Mouse (Mus musculus): ENCODE data around the gene Rbpj. TPM values are rescaled to one million over a fixed set of nuclear protein-coding genes. Genes with fewer than 3 reads are reported as not detected.

The Rbpj gene
- polyA plus RNA-seq, 1 experiment from 2014 or later: 12.3 TPM

GRCm38 (mm10) chr5:53656596-53656995 is 190.6 kb downstream of the Rbpj start:
- Histone ChIP-seq H3K36me3 (ENCODE audit: control insufficient read depth, insufficient read depth, low read length) (0 out of 2 replicates have a peak, but pooled peaks cover 8% of the 10 kb centered on the region), H3K9me3 (ENCODE audit: control insufficient read depth, low read length) (no peaks in the 10 kb centered on the region), H3K27ac (replicated peaks) (no peak overlapping the region), H3K4me1 (replicated peaks; ENCODE audit: control insufficient read depth, insufficient read depth) (no peaks in the 10 kb centered on the region), H3K4me3 (ENCODE audit: low read depth, low read length) (no peak overlapping the region), H3K9ac (ENCODE audit: low read length) (no peak overlapping the region), H3K4me2 (replicated peaks; ENCODE audit: low read depth) (no peak overlapping the region), H3K27me3 (ENCODE audit: control insufficient read depth, insufficient read depth, low read length) (no peaks in the 10 kb centered on the region)
- no peak for ATAC-seq (ENCODE audit: low FRiP score, low TSS enrichment)
- WGBS: 6% methylated on average over 1 of the region's 1 CpGs
- TF ChIP-seq EP300 (optimal IDR thresholded peaks at IDR 0.05) (no peak), CTCF (IDR thresholded peaks at IDR 0.05; ENCODE audit: low read depth) (no peak)
- DNase-seq (ENCODE audit: low spot score): no peak

GRCm38 (mm10) chr5:53657925-53658324 is 192.0 kb downstream of the Rbpj start:
- 74% methylated on average over 6 of the region's 6 CpGs for WGBS
- Histone ChIP-seq H3K4me2 (replicated peaks; ENCODE audit: low read depth) (no peak overlapping the region), H3K9ac (ENCODE audit: low read length) (no peak overlapping the region), H3K9me3 (ENCODE audit: control insufficient read depth, low read length) (no peaks in the 10 kb centered on the region), H3K27me3 (ENCODE audit: control insufficient read depth, insufficient read depth, low read length) (no peaks in the 10 kb centered on the region), H3K36me3 (ENCODE audit: control insufficient read depth, insufficient read depth, low read length) (0 out of 2 replicates have a peak, but pooled peaks cover 2% of the 10 kb centered on the region), H3K4me3 (ENCODE audit: low read depth, low read length) (no peak overlapping the region), H3K27ac (replicated peaks) (no peak overlapping the region), H3K4me1 (replicated peaks; ENCODE audit: control insufficient read depth, insufficient read depth) (no peaks in the 10 kb centered on the region)
- ATAC-seq (ENCODE audit: low FRiP score, low TSS enrichment): peak; percentile 82
- TF ChIP-seq CTCF (IDR thresholded peaks at IDR 0.05; ENCODE audit: low read depth) (peak; percentile 80), EP300 (optimal IDR thresholded peaks at IDR 0.05) (no peak)
- peak; percentile 43 for DNase-seq (ENCODE audit: low spot score)

GRCm38 (mm10) chr5:53661508-53661907 is 195.6 kb downstream of the Rbpj start:
- 81% methylated on average over 2 of the region's 2 CpGs for WGBS
- no peaks in the 10 kb centered on the region for H3K9me3 ChIP-seq (ENCODE audit: control insufficient read depth, low read length)
- TF ChIP-seq CTCF (IDR thresholded peaks at IDR 0.05; ENCODE audit: low read depth): no peak
- TF ChIP-seq EP300 (optimal IDR thresholded peaks at IDR 0.05): no peak
- DNase-seq (ENCODE audit: low spot score) (no peak), ATAC-seq (ENCODE audit: low FRiP score, low TSS enrichment) (no peak)
- no peak overlapping the region for H3K27ac ChIP-seq (replicated peaks)
- no peaks in the 10 kb centered on the region for H3K4me1 ChIP-seq (replicated peaks; ENCODE audit: control insufficient read depth, insufficient read depth)
- no peak overlapping the region for H3K4me3 ChIP-seq (ENCODE audit: low read depth, low read length)
- no peak overlapping the region for H3K4me2 ChIP-seq (replicated peaks; ENCODE audit: low read depth)
- no peak overlapping the region for H3K9ac ChIP-seq (ENCODE audit: low read length)
- no peaks in the 10 kb centered on the region for H3K27me3 ChIP-seq (ENCODE audit: control insufficient read depth, insufficient read depth, low read length)
- no peaks in the 10 kb centered on the region for H3K36me3 ChIP-seq (ENCODE audit: control insufficient read depth, insufficient read depth, low read length)

- no peak for ATAC-seq (ENCODE audit: low FRiP score, low TSS enrichment)
- H3K27ac ChIP-seq (replicated peaks): no peak overlapping the region
- no peaks in the 10 kb centered on the region for H3K9me3 ChIP-seq (ENCODE audit: control insufficient read depth, low read length)
- H3K4me2 ChIP-seq (replicated peaks; ENCODE audit: low read depth): no peak overlapping the region
- H3K9ac ChIP-seq (ENCODE audit: low read length): no peak overlapping the region
- no peak overlapping the region for H3K4me3 ChIP-seq (ENCODE audit: low read depth, low read length)
- no peaks in the 10 kb centered on the region for H3K27me3 ChIP-seq (ENCODE audit: control insufficient read depth, insufficient read depth, low read length)
- 36% methylated on average over 1 of the region's 1 CpGs for WGBS
- no peaks in the 10 kb centered on the region for H3K4me1 ChIP-seq (replicated peaks; ENCODE audit: control insufficient read depth, insufficient read depth)
- no peaks in the 10 kb centered on the region for H3K36me3 ChIP-seq (ENCODE audit: control insufficient read depth, insufficient read depth, low read length)
- DNase-seq (ENCODE audit: low spot score): no peak
- TF ChIP-seq CTCF (IDR thresholded peaks at IDR 0.05; ENCODE audit: low read depth): no peak
- TF ChIP-seq EP300 (optimal IDR thresholded peaks at IDR 0.05): no peak
Measured at GRCm38 (mm10) chr5:53662413-53662812, 196.5 kb downstream of the Rbpj start.

- Histone ChIP-seq H3K9me3 (ENCODE audit: control insufficient read depth, low read length) (no peaks in the 10 kb centered on the region), H3K36me3 (ENCODE audit: control insufficient read depth, insufficient read depth, low read length) (no peaks in the 10 kb centered on the region), H3K9ac (ENCODE audit: low read length) (no peak overlapping the region), H3K4me2 (replicated peaks; ENCODE audit: low read depth) (no peak overlapping the region), H3K27me3 (ENCODE audit: control insufficient read depth, insufficient read depth, low read length) (no peaks in the 10 kb centered on the region), H3K4me1 (replicated peaks; ENCODE audit: control insufficient read depth, insufficient read depth) (no peaks in the 10 kb centered on the region), H3K27ac (replicated peaks) (no peak overlapping the region), H3K4me3 (ENCODE audit: low read depth, low read length) (no peak overlapping the region)
- no peak for ATAC-seq (ENCODE audit: low FRiP score, low TSS enrichment)
- TF ChIP-seq CTCF (IDR thresholded peaks at IDR 0.05; ENCODE audit: low read depth) (no peak), EP300 (optimal IDR thresholded peaks at IDR 0.05) (no peak)
- no peak for DNase-seq (ENCODE audit: low spot score)
Measured at GRCm38 (mm10) chr5:53663665-53664064, 197.7 kb downstream of the Rbpj start.

GRCm38 (mm10) chr5:53668021-53668420 is 202.1 kb downstream of the Rbpj start:
- H3K9me3 ChIP-seq (ENCODE audit: control insufficient read depth, low read length): no peaks in the 10 kb centered on the region
- no peak overlapping the region for H3K9ac ChIP-seq (ENCODE audit: low read length)
- no peak overlapping the region for H3K4me3 ChIP-seq (ENCODE audit: low read depth, low read length)
- no peaks in the 10 kb centered on the region for H3K27me3 ChIP-seq (ENCODE audit: control insufficient read depth, insufficient read depth, low read length)
- ATAC-seq (ENCODE audit: low FRiP score, low TSS enrichment) (no peak), DNase-seq (ENCODE audit: low spot score) (no peak)
- H3K27ac ChIP-seq (replicated peaks): no peak overlapping the region
- WGBS: 80% methylated on average over 5 of the region's 5 CpGs
- no peaks in the 10 kb centered on the region for H3K36me3 ChIP-seq (ENCODE audit: control insufficient read depth, insufficient read depth, low read length)
- H3K4me1 ChIP-seq (replicated peaks; ENCODE audit: control insufficient read depth, insufficient read depth): no peaks in the 10 kb centered on the region
- H3K4me2 ChIP-seq (replicated peaks; ENCODE audit: low read depth): no peak overlapping the region
- TF ChIP-seq EP300 (optimal IDR thresholded peaks at IDR 0.05) (no peak), CTCF (IDR thresholded peaks at IDR 0.05; ENCODE audit: low read depth) (no peak)

All from stomach, postnatal 0 days (tissue).